Mouse (Mus musculus) layer of hippocampus, adult 11-12 months (tissue): ENCODE data around the gene Hspa2.

ENCODE experiments used
- DNase-seq: peaks from one replicate; pipeline ENCODE4 v3.0.0; 2022; ENCODE audit warnings: low spot score

Hspa2 gene

DNA sequence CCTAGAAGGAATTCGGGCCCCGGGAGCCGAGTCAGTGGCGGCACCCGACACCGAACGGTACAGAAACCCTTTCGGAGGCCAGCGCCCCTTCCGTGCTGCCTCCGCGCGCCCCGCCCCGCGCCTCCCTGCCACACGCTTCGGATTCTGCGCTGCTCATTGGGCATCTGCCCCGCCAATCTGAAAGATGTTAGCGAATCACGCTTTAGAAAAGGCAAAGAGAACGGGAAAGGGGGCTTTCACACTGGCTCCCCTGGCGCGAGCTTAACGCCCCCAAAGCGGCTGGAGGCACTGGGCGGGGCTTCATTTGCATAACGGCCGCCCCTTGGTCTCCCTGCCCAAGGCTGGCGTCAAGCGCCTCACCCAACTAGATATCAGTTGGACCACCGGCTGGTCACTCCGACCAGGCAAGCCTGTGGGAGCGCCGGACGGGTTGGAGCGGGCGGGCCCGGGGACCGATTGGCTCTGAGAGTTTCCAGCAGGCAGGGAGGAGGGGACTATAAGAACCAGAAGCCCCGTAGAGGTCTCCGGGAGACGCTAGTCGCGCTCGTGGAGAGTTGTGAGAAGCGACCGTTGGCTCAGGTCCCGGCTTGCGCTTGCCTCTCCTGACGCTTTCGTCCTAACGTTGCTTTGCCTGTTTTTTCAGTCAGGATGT lies at the start of gene Hspa2:
Gene Hspa2, plus strand, starts transcription at position 291 of the 652 bp plus-strand sequence.
- peak; percentile 100 for DNase-seq

DNA sequence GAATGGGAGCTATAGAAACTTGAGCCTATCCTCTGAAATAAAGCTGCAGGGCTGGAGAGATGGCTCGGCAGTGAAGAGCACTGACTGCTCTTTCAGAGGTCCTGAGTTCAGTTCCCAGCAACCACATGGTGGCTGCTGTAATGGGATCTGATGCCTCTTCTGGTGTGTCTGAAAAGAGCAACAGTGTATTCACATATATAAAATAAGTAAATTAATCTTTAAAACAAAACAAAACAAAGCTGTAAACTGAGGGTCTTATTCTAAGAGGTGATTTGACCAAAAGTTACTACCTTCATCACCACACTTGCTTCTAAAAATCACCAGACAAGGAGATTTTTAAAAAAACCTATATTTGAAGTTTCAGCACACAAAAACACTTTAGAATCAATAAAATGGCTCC lies 43.1 kb upstream of the Hspa2 start:
- DNase-seq: no peak

DNA sequence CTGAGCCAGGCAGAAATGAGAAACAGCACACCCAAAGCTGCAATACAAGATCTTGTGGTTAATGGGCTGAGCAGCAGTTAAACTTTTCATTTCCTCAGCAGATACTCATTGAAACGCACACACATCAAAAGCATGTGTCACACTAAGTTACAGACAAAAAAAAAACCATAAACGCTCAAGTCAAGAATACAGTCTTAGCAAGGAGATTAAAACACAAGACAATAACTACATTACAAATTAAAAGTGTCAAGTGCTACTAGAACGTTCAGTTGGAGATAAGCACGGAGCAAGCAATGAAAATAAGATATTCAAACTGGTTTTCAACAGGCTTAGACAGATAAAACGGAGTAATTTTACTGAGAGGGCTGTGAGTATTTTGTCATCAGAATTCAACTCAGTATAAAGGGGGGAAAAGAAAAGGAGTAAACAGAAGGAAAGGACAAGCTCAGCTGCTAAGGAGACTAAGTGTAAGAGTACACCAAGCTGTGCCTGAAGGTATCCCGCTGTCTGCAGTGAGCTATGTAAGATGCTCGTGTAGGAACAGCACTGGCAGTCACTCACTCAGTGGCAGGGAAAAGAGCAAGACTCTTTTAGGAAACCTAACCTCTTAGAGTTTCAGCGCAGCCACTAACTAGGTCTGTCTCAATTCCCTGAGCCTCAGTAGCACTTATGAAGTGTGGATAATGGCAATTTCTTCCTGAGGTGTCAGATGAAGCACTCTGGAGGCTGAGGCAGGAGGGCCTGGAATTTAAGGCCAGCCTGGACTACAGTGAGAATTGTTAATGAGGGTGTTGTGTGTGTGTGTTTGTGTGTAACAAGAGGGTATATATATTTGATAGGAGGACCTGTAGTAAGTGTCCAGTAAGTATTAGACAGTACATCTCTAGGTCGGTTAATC lies 42.3 kb upstream of the Hspa2 start:
- DNase-seq: no peak

DNA sequence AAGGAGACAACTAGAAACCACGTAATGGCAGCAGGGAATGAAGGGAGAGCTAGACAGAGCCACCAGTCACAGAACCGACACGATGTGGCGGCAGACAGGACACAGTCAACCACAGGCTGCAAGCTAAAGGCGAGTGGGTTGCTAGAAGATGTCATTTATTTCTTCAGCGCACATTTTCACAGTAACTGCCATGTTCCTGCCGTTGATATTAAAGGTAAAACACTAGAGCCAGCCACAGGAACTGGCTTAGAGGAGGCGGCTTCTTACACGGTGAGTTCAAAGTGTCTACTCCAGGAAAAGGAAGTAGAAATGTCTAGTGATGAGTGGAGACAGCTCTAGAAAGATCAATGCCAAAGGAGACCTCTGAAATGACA lies 41.7 kb upstream of the Hspa2 start:
- DNase-seq: no peak

DNA sequence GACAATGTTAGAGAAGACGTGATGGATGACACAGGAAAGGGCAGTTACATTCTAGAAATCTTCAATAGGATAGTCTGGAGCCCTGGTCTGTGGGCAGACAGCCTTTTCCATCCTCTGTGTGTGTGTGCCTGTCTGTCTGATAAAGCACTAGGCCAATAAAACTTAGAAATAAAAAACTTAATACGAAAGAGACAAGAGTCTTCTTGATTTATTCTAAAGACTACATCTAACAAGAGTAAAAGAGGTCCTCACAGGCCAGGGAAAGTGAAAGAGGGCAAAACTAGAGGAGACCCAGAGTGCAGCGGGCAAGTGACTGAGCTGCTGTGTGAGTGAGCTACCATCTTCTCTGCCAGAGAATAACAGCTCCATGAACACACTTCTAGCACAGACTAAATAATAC lies 37.7 kb upstream of the Hspa2 start:
- DNase-seq: no peak

DNA sequence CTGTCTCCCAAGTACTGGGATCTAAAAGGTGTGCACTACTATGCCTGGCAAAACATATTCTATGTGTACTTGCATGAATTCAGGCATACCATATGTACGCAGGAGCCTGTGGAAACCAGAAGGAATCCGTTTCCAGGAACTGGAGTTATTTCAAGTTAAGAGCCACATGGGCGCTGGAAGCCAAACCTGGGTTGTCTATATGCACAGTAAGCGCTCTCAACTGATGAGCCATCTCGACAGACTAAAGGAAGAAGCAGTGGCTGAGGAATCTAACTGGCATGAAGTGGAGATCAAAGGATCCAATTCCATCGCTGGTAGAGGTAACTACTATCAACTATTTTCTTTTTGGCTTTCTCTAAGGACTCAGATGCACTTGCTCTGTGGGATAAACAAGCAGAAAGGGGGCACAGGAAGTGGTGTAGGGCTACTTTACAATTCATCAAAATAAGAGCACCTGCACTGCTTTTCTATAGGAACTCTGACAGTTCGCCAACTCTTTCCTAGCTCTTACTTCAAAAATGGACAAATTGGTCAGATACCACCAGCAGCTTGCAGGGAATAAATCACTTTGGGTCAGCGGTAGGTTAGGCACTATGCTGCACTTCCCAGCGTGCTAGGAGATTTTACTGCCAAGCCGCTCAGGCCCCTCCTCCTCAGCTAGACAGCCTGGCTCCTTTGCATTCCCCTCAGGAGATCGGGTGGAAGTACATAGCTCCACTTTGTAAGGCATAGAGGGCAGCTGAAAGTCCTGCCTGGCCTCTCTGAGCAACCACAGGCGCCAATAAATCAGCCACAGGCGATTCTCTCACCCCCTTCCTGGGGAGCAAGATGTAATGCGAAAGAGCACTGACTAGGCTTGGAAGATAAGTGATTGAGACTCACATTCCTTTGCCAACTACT lies 36.6 kb upstream of the Hspa2 start:
- no peak for DNase-seq

DNA sequence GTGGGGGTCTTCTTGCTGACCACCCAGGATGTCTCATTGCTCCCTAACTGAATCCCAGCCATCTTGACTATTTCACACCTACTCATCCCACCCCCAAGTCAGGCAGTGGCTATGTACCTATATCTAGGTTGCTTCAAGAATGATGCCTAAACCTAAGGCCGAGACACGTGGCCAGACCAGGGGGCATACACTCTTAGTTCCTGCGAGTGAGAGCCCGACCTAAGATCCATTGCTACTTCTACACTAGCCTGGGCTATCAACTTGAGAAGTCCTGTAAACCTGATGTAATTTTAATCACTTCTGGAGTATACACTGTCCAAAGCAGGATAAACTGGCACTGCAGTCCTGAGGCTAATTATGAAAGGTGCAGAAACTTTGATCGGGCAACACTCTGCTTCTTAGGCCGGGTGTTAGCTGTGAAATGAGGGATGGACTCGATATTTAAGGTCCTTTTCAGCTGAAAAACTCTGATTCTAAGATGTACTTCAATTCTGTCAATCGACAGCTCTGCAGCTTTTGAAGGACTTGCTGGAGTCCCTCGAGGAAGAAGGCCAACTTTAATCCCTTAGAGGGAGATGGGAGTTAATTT lies 35.7 kb upstream of the Hspa2 start:
- no peak for DNase-seq

DNA sequence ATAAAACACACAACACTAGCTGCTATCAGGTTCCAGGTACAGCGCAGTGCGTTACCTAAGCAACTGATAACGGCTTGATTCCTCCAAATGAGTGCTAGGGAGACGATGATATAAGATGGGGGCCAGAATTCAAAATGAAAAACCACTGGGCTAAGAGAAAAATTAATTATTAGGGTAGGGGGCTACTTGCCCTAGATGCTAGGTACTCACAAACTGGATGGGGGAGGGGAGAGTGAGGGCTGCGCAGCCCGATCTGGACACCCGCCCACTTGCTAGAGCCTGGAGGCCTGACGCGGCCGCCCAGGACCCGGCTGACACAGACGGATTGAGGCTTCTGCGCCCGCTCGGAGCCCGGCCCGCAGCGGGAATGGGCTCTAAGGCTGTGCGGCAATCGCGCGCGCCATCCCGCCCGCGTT lies 35.2 kb upstream of the Hspa2 start:
- no peak for DNase-seq

DNA sequence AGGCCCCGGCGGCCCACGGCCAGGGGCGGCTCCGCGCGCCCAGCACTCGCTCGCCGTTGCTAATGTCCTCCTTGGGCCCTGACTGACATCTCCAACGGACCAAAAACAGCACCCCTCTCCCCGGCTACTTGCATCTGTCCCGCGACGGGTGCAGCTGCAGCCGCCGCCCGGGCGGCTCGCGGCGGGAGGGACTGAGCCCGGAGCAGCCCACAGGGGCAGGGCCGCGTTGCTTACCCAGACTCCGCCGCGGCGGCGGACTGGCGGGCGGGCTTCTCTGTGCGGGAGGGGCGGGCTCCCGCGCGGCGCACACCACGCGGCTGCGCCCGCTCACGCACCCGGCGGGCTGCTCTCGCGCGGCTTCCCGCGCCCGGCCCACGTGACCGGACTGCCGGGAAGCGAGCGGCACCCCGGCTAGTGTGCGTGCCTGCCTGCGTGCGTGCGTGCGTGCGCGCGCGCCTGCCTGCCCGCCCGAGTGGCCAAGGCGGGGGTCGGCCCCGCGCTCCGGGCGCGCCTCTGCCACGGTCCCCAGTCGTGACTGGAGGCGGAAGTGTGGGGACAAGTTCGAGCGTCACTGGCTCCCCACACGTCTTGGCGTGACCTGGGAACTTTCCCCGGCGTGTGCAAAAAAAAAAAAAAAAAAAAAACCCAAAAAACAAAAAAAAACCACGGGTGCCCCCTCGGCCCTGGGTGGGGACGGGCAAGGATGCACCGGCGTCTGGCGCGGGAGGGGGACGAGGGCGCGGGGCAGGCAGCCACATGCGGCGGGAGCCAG lies 34.6 kb upstream of the Hspa2 start, which contains the start of gene Zbtb25:
Gene Zbtb25, minus strand, starts transcription at position 397 of the 772 bp plus-strand sequence.
- DNase-seq: peak; percentile 91

DNA sequence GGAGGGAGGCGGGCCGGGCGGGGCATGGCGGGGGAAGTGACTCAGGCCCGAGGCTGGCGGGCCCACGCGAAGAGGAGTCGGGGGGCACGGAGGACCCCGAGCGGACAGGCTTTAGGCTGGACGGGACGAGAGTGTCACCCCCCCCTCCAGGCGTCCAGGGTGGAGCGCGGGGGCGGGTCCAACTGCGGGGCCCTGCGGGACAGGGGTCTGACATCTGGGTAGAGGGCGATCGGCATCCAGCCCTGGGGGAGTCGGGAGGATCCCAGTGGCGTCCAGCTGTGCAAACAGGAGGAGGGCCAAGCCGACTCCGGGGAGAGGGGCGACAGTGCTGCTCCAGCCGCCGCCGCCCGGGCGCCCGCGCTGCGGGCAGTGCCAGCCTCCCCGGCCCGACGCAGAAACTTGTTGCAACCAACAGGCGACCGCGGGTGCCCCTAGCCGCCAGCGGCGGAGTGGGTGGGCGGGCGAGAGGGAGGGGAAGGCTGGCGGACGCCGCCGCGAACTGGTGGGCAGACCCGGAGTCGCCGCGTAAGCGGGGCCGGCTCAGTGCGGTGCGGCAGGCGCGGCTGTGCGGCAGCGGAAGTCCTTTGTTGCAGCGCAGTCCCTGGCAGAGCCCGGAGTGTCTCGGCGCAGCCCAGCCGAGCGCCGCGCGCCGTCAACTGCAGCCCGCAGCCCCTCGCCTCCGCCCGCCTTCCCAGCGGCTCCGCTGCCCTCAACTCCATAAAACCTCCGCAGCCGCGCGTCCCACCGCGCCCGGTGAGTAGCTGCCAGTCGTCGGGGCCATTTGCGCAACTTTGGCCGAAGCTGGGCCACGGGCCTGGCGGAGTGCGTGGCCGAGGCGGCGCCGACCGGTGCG lies 33.8 kb upstream of the Hspa2 start, which contains the start of gene Zbtb1:
Gene Zbtb1, plus strand, starts transcription at position 289 of the 853 bp plus-strand sequence.
- peak; percentile 82 for DNase-seq

DNA sequence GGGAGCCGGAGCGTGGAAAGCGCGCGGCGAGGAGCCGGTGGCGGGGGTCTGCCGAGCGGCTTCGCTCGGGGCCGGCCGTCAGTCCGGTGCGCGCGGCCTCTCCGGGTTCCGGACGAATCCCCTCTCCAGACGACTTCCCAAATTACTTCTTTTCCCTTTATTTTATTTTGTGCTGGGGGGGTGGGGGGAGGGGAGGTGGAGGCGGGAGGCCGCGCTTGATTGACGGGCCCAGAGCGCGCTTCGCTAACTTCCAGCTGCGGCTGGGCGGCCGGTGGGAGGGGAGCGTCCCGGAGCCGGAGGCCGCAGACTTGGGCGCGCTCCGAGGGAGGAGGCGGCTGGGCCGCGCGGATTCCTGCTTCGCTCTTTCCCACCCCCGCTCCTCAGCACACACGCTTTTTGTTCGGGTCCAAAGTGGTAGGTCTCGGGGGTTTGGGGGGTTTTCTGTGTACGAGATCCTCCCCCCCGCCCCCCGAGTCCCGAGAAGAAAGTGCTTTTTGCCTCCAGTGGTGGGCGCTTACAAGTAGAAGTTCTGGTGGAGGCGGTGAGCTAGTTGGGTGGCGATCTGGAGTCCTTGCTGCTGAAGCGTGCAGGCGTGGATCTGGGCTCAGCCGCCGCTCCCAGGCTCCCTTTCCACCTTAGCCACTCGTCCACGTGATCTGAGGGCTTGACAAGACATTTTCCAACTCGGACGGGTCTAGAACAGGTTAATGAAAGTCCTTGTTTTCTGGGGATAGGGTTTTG lies 33.0 kb upstream of the Hspa2 start:
- peak; percentile 53 for DNase-seq

DNA sequence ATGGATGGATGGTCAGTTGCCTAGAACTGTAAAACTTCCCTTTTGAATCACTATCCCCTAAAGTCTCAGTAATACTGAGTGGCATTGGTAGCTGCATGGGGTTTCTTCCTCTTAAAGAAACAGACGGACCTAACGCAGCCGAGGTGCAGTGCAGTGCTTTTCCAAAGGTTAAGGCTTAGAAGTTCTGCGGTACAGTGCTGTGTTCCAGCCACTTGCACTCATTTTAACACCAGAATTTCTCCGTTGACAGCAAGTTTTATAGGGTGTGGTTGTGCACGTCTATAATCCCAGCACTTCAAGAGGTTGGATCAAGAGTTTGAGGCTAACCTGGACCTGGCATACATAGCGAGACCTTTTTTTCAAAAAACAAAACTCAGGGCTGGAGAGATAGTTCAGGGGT lies 31.9 kb upstream of the Hspa2 start:
- no peak for DNase-seq

DNA sequence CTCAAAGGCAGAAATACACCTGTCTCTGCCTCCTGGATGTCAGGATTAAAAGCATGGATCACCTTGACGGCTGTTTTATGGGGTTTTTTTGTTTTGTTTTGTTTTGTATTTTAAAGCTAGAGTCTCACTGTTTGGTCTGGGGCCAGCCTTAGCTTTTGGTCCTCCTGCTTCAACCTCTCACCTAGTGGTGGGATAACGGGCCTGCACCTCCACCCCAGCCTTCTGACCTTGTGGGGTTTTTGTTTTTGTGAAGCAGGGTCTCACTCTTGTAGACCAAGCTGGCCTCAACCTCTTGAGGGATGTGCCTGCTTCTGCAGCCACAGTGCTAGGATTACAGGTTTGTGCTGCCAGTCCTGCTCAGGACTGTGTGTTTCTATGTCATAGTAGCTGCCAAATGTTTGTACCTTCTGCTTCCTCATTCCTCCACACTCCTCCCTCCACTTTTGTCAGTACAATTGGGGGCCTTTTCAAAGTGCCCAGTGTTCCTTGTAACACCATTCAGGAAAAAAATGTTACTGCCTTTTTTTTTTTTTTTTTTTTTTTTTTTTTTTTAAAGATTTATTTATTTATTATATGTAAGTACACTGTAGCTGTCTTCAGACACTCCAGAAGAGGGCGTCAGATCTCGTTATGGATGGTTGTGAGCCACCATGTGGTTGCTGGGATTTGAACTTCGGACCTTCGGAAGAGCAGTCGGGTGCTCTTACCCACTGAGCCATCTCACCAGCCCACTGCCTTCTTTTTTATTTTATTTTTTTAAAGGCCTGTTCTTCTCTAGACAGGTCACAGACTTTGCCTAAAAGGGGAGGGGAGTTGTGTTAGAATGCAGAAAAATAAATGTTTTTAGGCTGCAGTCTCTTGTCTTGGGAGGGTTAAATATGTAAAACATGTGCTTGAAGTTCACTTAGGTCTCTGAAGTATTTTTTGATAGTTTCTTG lies 30.8 kb upstream of the Hspa2 start:
- no peak for DNase-seq

DNA sequence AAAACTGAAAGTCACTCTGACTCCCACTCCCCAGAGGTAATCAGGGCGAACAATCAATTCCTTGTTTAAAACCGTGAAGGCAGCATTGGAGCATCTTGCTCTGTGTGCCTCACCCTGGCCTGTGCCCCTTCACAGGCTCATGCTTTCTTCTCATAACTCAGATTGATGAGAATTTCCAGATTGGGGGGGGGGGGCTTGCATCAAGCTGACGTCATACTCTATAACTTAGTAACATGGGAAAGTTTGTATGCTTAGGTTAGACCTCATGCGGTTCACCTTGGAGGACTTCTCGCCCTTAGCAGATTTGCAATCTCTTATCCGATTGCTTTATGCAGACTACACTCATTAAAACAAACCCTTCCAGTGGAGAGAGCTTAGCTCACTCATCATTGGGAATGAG lies 30.0 kb upstream of the Hspa2 start:
- DNase-seq: no peak

DNA sequence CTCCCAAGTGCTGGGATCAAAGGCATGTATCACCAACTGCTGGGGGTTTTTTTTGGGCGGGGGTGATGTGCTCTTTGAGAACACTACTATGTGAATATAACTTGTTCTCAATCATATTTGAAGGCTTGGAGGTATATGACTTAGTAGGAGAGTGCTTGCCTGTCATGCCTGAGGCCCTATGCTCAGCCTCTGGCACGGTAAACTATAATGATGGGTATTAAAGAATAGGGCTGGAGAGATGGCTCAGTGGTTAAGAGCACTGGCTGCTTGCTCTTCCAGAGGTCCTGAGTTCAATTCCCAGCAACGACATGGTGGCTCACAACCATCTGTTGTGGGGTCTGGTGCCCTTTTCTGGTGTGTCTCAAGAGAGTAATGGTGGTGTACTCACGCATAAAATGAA lies 29.1 kb upstream of the Hspa2 start:
- DNase-seq: no peak

DNA sequence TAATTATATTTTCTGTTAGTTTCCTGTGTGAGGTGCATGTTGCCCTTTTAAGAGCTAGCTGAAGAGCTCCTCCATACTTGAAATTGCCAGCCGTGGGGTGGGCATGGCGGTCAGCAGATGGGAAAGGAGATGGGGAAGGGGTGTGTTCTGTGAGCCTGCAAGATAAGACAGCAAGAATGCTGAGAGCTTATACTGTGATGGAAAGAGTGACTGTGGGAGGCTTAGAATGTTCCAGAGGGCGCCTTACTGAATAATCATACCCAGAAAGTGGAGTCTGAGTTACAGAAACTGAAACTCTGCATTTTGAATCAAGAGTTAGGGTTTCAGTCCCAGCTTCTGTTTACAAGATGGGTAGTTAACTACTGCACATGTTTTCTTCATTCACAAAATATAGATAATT lies 28.5 kb upstream of the Hspa2 start:
- DNase-seq: no peak

DNA sequence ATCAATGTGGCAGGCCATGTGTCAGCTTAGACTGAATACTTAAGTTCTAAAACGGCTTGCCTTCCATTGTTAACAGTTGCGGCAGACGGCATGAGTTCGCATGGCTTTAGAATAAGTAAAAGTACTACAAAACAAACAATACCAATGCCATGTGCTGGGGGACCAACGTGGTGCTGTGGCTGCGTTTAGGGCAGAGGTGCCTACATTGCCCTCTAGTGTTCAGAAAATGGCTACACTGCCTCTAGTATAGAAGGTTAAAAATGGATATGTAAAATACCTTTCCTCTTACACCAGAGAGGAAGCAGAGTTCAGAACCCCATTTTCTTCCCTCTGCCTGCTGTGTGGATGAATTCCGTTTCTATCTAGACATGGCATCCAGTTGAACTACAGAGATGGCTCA lies 27.3 kb upstream of the Hspa2 start:
- peak; percentile 35 for DNase-seq

DNA sequence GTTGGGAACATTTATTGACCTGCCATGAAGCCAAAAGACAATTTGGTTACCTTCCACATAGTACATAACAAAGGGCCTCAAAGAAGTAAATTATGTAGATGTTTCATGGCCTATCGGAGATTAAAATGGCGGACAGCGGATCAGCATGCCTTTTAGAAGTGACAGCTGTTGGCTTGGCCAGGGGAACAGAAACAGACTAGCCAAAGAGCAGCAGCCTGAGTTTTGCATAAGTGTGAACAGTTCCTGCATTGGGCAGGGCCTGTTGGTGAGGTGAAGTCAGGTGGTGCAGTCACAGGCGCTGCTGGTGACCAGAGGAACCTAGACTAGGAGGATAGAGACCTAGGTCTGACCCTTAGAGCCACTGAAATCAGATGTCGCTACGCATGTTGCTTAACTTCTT lies 26.9 kb upstream of the Hspa2 start:
- no peak for DNase-seq
